Mouse (Mus musculus): ENCODE measurements around the gene S100a16.

- TF ChIP-seq CTCF (conservative IDR thresholded peaks at IDR 0.05; ENCODE audit: insufficient read depth, insufficient read length, low read depth, low read length) (no peak), POLR2A (IDR thresholded peaks at IDR 0.05; ENCODE audit: low read depth, low read length) (no peak)
Observed at GRCm38 (mm10) chr3:90555954-90556353, 18.9 kb downstream of the S100a16 start.

All from kidney, adult 2 months (tissue).